Mouse (Mus musculus) hindlimb bud, embryonic 11.5 days (tissue): ENCODE data around the gene Vti1a.

Experiments
- DNase-seq: peaks from one replicate; pipeline ENCODE4 v3.0.0-alpha.2; 2012; ENCODE audit warnings: low read depth, low spot score; ENCODE audit errors: extremely low spot score

Gene Vti1a

DNA sequence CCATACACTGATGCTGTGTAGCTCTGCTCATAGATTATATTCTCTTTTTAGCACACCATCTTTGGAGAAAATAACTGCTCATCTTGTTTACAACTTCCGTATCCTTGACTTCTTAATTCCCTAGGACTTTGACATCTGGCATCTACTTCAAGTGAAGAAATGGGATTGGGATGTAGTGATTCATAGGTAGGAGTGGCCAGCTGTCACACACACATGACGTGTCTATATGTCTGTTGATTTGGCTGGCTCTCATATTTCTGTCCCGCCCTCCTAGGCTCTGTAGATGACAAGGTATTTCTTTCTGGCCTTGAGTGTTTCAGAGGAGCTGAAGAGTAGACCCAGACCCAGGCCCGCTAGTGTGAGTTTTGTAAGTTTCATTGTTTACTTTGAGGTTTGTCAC, 197.8 kb downstream of the Vti1a start:
- DNase-seq, result no peak

DNA sequence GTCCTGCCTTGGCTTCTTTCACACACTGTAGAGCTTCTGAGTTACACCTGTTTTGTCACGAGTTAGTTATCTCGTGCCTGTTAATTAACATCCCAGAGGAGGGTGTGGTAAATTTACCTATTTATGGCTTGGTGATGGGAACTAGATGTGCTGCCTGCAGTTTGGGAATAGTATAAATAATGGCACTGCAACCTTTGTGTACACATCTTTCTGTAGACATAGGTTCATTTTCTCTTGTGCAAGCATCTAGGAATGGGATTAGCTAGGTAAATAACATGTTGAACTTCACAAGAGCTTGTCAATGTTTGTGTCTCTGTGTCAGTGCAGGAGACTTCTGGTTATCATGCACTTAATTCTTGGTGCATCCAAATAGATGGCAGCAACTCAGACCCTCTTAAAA, 204.1 kb downstream of the Vti1a start:
- DNase-seq, result no peak

DNA sequence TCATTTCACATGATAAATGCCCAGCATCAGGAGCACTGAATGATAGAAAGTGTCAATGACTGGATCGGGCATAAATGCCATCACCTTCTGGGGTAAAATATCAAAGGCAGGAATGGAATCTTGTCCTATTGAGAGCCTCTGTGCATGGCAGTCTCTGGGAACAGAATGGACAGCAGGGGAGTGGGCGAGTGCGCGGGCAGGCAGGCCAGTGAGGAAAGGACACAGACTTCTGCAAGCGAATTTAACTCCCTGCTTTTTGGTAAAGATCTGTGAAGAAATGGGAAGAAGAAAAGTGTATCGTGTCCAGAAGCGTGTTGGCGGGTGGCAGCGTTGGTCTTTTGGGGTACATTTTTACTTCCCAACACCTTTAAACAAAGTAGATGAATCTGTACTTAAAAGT, 207.2 kb downstream of the Vti1a start:
- no peak for DNase-seq

DNA sequence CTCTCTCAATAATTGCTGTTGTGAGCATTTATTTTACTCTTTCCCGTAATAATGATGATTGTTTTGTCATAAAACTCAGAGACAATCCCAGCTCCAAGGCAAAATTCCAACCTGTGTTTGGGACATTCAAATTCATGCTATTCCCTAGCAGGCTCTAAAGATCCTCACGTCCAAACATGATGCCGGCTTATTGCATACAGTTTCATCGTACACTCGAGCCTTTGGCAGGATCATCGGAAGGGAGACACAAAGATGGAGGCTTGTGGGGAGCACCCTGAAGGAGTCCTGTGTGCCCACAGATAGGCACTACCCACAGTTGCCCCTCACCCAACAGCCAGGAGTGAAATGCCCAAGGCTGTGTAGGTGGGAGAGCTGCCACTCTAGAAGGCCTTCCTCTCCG, 208.3 kb downstream of the Vti1a start:
- DNase-seq, result no peak

DNA sequence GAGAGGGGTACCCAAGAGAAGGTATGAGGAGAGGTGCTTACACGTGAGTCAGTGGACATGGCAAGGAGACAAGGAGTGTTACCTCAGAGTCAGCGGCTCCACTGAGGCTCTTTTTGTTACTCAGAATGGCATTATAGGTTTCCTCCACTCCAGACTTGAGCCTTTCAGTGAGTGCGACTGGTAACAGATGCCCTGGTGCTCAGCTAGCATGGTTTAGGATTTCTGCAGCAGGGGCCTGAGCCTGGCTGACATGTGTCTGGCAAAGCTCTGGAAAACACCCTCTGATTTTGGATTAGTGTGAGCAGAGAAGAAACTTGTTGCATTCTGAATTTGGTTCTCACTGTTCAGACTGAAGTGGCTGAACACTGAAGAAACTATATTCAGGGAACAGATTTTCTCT, 209.0 kb downstream of the Vti1a start:
- no peak for DNase-seq

DNA sequence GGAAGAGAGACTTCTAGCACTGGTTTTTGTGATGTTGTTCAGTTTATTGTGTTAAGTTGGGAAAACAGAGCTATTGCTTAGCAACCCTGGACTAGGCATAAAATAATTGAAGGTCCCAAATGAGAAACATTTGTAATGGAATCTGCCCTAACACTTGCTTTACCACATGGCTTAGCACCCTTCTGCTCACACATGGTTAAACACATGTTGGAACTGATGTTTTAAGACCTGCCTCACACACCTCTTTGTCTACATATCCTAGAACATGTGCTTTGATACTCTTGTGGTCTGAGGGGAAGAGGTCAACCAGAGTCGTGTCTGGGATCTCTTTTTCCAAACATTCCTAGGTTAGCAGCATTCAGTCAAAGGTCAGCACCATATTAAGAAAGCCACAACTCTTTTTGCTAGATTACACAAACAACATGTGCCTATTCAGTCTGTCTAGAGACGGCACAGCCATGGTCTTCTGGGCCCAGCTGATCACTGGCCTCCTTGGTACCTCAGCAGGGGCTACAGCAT, 210.7 kb downstream of the Vti1a start:
- peak; percentile 63 for DNase-seq

DNA sequence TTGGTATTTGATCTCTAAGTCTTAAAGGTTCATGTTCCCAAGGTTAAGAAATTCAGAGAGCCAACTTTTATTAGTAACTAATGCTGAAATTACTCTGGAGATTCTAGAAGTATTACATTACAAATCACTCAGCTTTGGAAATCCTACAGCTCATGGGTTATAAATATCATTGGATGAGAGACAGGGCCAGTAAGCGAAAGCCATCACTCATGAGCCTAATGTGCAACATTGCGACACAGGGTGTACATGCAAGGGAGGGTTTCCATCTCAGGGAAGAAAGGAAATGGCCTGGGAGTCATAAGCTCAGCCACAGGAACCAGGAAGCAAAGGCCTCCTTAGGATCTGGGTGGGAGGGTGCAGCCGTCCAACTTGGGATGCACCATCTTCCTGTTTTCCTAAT, 213.9 kb downstream of the Vti1a start:
- no peak for DNase-seq

DNA sequence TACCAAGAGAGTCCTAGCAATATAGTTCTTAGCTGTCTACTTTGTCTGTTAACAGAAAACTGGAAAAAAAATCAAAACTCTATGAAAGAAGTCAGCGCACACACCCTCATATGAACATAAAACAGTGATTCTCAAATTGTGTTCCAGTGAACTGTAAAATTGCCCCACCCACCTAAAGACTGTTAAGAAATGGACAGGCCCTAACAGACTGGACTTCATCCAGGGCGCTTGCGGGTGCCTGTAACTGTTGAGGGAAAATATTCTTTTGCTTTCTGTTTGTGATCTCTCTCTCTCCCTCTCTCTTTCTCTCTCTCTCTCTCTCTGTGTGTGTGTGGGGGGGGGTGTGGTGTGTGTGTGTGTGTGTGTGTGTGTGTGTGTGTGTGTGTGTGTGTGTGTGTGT, 216.6 kb downstream of the Vti1a start:
- no peak for DNase-seq

DNA sequence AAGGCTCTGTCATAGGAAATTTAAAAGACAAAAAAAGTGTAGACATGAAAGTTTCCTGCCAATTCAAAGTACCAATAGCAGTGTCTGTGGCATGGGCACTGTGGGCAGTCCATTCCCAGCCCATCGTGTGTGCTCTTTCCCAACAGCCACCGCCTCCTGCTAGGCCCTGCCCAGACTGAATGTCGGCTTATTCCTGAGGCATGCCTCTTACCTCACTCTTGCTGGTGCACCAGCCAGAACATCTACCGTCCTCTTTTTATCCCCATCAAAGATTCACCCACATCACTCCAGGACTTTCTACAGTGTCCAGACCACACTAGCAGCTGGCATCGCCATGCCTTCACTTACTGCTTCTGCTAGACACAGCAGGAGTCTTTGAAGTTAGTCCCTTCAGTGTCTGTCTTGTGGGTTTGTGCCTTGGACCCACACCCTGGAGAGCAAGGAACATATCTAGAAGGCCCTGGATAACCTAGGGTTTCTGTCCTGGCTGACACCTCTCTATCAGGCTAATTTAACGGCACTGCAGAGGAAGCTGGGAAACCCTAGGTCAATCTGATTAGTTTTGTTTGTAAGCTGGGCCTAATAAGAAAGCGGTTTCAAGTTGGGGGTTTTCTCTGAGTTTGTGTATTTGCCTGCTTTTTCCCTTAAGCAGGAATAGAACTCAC, 220.3 kb downstream of the Vti1a start:
- DNase-seq, result no peak

DNA sequence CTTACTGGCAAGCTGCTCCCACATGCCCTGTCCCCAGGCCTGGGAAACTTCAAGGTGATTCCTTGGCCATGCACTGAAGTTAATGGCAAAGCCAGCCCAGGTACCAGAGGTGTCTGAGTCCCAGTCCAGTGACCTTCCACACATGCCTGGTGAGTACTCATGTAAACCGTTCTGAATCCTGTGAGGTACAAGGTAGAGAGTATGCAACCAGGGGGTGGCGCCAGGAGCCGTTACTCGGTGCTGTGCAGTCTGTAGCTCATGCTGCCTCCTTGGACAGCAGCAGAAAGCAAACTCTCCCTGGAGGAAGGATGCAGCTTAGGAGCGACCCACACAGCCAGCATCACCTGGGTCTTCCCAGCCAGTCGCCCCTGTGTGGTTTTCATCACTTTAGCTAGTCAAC, 221.6 kb downstream of the Vti1a start:
- no peak for DNase-seq

DNA sequence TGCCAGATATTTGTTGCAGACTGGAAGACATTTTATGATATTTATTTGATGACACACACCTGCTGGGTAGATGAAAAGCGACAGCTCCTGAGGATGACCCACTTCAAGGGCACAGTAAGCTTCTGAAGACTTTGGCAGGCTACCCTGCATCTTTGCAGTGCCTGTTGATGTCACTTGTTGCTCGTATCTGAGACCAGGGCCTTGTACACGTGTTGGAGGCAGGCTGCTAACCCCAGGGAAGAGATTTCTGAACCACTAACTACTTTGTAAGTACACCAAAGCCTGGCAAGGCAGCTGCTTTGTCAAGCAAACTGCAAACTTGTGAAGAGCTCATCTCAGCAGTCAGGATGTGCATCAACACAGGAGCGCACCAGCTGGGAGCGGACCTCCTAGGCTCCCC, 225.5 kb downstream of the Vti1a start:
- no peak for DNase-seq

DNA sequence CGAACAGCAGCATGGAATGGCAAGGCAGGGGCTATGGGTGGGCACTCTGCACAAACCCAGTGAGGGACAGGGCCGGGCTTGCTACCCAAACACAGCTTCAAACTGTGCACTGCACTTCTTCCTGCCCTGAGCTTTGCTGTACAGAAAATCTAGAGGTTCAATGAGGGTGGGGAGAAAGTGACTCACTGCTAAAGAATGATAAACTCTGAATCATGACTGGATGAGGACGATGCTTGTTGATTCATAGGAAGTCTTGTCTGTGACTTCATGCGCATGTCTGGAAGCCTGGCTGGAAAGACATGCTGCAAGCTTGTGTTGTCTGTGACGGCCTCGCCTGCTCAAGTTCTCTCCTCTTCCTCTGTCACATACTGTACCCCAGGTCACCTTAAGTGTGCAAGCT, 226.4 kb downstream of the Vti1a start:
- DNase-seq, result no peak

DNA sequence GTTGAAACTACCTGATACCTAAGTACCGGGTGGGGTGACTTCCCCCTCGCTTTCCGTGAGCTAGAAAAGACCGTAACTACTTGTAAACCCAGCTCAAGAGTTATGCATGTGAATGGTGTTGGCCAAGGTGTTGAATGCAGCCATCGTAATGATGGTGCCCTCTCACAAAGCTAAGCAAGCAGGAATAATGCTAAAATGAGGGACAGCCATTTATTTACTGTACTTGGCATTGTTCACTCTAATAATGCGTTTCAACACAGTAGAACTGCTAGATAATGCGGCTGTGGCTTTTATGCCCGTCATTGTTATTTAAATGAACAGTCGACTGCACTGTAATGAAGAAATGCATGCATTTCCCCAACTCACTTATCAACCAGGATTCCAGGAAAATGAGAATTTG, 227.1 kb downstream of the Vti1a start:
- DNase-seq, result no peak

DNA sequence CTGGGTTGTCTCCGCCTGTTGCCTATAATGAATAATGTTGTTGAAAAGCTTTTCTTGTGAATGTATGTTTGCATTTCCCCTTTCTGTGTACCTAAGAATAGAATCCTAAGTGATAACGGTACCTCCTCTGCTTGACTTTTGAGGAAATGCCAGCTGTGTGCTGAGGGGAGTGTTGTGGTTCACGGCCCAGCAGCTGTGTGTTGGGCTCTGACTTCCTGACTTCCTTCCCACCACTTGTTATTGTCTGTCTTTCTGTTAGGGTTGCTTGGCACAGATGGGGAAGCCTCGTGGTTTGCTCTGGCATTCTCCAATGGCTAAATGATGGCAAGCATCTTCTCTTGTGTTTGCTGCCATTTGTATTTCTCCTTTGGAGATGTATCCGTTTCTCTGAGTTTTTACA, 228.4 kb downstream of the Vti1a start:
- no peak for DNase-seq

DNA sequence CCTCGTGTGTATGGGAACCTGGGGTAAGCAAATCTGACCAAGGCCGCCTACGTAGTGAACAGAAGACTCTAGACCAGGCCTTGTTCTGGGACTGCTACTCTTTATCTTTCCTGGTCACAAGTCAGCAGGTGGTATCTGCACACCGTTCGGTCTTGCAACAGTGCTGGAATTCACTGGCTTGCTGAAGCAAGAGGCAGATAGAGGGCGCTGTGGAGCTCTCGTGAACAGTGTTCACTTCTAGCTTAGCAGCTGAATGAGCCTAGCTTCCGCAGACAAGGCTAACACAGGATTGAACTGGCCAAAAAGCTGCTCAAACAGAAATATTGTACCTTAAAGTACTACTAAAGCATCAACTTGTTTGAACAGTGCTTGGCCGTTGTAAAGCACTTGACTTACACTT, 229.4 kb downstream of the Vti1a start:
- DNase-seq, result peak; percentile 85

DNA sequence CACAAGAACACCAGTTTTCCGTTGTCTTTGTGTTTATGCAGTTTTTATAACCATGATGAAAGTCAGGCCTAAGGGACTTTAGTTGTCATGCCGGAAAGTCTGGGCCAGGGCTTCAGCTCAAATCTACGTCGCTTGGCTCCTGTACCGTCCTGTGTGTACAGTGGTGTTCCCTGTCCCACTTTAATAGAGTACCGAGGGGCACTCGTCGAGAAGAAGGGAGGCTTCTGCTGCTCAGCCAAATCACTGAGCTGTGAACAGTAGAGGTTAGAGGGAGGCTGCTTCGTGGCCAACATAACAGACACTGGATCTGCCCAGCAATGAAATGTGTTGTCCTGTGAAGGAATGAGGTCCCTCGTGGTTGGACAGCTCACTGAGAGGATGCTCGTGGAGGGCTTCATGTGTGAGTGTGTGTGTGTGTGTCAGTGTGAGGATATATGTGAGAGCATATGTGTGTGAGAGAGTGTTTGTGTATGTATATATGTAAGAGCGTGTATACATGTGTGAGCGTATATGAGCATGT, 230.0 kb downstream of the Vti1a start:
- DNase-seq, result no peak

DNA sequence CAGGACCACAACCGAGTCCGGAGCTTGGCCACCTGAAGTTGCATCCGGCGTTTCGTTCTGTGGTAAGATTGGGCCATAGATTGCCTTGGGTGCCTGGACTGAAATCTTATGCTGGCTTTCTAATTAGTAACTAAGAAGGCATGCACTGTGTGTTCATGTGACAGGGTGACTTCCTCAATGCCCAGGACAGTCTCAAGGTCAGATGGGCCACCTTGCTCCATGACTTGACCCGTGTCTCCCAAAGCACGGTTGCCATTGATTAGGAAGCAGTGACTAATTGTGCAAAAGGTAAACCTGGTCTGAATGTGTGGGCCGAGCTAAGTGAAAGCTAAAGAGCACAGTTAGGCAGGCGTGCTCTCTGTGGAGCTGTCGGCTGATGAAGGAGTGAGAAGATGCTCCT, 232.1 kb downstream of the Vti1a start:
- DNase-seq, result no peak

DNA sequence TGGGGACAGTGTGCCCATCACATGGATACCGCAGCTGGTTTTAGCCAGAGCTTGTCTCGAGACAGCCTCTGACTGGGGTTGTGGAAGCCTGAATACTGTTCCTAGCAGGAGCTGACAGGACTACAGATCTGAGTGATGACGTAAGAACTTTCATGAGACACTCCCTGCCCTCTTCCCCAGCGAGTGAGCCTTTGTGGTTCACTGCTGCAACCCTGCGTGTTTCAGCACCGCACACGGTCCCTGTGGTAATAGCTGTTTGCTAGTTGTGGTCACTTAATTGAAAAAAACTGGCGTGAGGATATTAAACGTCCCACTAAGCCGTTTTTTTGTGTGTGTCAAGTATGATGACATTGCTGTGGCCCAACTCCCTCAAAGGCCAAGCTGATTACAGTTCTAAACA, 232.6 kb downstream of the Vti1a start:
- no peak for DNase-seq

DNA sequence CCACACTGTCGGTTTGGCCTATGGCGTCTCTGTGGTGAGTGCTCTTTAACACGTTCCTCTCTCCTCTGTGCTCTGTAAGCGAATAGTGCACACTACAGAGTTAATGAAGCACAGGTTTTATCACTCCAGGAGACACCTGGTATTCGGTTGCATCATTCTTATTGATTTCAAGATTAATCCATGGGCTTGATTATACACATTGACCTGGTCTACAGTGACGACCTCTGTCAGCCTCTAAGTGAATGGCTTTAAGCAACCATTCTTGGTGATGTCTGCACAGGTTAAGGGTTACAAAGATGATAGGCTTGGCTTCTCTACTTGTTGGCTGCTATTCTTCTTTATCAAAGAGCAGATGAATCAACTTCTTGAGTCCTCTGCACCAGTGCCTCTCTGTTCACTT, 234.1 kb downstream of the Vti1a start:
- DNase-seq, result no peak

DNA sequence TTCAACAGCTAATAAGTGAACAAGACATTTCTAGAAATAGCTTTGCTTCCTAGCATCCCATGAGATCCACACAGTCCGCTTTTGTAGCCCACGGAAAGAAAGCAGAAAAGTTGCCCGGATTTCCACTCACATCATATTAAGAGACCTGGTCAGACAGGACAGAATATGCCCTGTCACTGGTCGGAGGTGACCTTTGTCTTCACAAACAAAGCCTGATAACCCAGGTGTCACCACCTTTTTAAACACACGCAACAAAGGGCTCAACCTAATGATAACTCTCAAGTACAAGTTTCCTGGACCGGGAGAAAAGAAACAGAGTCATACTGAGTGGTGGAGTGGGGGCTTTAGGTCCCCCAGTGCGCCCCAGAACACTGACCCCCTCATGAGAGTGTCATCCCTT, 236.2 kb downstream of the Vti1a start:
- DNase-seq, result no peak

DNA sequence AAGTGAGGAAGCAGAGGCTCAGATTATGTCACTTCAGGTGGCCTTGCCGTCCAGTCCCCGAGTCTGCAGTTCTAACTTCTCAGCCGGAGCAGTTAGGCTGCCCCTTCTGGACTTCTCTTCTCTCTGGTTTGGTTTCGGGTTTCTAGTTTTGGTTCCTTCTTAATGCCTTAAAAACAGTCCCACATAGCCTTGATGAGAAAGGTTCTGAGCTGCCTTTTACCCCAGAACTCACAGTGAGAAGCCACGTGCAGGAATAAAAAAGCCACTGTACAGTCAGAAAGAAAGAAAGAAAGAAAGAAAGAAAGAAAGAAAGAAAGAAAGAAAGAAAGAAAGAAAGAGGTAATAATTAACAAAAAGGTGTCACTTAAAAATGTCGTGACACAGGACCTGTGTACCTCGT, 236.8 kb downstream of the Vti1a start:
- no peak for DNase-seq

DNA sequence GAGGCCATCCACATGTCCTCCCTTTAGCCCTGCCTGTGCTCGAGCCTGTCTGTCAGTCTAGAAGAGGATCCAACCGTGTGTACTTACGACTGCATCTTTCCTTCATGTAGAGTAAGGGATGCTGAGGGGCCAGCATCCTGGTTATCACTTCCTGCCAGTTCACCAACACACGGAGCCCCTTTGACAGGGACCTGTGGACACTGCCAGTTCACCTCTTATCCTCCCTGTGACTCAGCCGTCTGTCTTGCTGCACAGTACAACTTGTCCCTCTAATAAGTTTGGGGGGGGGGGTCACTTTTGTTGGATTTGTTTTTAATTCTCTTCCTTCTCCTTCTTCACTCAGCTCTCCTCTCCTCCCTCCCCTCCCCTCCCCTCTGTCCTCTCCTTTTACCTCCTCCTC, 238.2 kb downstream of the Vti1a start:
- no peak for DNase-seq

DNA sequence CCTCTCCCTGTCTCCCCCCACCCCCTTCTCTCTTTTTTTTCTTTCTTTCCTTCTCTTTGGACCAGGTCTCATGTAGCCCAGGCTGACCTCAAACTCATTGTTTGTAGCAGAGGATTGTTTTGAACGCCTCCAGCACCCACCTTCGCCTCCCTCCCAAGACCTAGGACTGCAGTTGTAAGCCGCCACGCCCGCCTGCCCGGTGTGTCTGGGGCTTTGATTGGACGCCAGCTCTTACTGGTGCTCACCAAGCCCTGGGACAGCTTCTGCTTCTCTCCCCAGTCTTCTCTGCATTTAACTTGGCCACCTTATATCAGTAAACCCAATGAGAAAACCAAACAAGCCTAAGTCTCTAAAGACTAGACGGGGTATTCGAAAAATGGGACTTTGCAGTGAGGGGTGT, 238.6 kb downstream of the Vti1a start:
- no peak for DNase-seq
